Mouse (Mus musculus): Measurements from ENCODE around the gene Dennd4b.

DNA sequence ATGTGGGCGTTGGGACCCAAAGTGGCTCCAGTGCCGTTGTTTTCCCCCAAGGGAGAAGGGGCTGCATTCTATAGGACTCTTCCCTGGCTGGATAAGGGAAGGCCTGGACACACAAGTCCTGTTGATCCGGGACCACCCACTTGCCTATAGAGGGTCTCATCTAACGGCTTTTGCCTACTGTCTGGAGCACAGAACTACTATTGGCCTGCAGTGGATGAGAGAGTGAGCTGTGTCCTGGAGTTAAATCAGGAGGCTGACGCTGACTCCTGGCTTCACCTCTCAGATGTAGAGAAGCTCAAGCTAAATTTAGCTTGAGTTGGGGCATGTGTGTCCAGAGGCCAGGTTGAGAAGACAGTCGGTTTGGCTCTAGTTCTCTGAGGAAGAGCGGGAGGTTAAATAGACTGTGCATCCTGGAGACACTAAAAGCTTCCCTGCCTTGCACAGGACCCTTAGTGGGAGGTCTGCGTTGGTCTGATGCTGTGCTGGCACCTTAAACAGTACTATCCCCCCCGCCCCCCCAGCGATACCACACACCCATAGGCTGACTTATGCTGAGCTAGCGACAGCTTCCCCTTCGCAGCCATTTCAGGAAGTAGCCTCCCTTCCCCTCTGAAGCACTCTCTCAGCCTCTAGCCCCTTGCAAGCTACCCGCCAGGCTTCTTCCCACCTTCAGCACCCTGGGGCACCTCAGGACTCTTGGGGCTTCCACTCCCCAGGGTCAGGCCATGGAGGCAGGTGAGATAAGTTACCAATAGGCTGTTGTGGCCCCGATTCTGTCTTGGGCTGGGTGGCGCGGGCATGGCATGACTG lies 1.2 kb downstream of the Dennd4b start:
- no peak for TF ChIP-seq CTCF (IDR thresholded peaks at IDR 0.05; ENCODE audit: insufficient read depth, low read depth, low read length)
- TF ChIP-seq POLR2A (IDR thresholded peaks at IDR 0.05; ENCODE audit: insufficient read depth, low read depth, low read length) = no peak

All from olfactory bulb, adult 2 months (tissue).